Comparison of ENCODE assay signal across 12 mouse cellular contexts in genomic region chr7:84026090-84026489, GRCm38 (mm10).
DNase-seq lines count a peak whose midpoint lies in the region; ATAC-seq lines count a peak whose summit lies in the region.
"Had no signal": no experiment of that assay in that cellular context is flagged by ENCODE, and none has a peak within 500 bp of the region (broad histone marks: within the 10 kb centered on the region; RNA-seq: fewer than 3 reads in every experiment).

No protein-coding gene starts in this region.

- peak; percentile 30 for DNase-seq in forebrain, embryonic 14.5 days (ENCODE audit: low spot score)
- peak; percentile 82 for DNase-seq in left cerebral cortex, postnatal 4 days
- DNase-seq in left cerebral cortex, postnatal 36 days (ENCODE audit: low spot score in 2 of 2) = no peak
- DNase-seq in cerebellum, adult 9-11 months = peak; percentile 87
- DNase-seq in skeletal muscle tissue, adult 2 months (ENCODE audit: low read depth, low spot score) = peak; percentile 9
- no peak for DNase-seq in heart, postnatal 10 days
- no peak for DNase-seq in thymus, postnatal 10 days (ENCODE audit: low spot score in 2 of 2)
- DNase-seq: liver, embryonic 13.5 days; right cerebral cortex, postnatal 25 days had no signal

- peaks cover 8% of the 10 kb centered on the region; the same call in 1 of the 2 replicates for H3K4me1 ChIP-seq in forebrain, embryonic 14.5 days (ENCODE audit: control insufficient read depth, insufficient read depth, low read length)
- peaks cover 12% of the 10 kb centered on the region; the same call in 1 of the 2 replicates for H3K4me1 ChIP-seq in forebrain, embryonic 16.5 days (replicated peaks; ENCODE audit: control insufficient read depth, insufficient read depth, low read length)
- H3K4me1 ChIP-seq: liver, embryonic 13.5 days; midbrain, embryonic 12.5 days had no signal

- intact Hi-C loops in left cerebral cortex, postnatal 4 days (cut with DNase I) = no loop called here
- intact Hi-C loops in left cerebral cortex, postnatal 36 days (cut with DNase I) = no loop called here
- intact Hi-C loops in heart, postnatal 10 days (cut with DNase I) = loop anchor here (5.0 kb wide), 1 partner anchor 89 kb away; no protein-coding TSS in a partner anchor

- ATAC-seq in forebrain, embryonic 14.5 days = 0 out of 2 replicates have a peak, but pooled peaks have one; percentile 32
- no peak for ATAC-seq in forebrain, embryonic 16.5 days

- no peak overlapping the region for H3K9ac ChIP-seq in forebrain, embryonic 14.5 days (ENCODE audit: low read length)
- no peak overlapping the region for H3K9ac ChIP-seq in forebrain, embryonic 16.5 days (replicated peaks; ENCODE audit: low read depth, low read length)
- H3K9ac ChIP-seq: liver, embryonic 13.5 days; midbrain, embryonic 12.5 days; neural tube, embryonic 15.5 days had no signal

- peak overlapping the region; percentile 15; the same call in 1 of the 2 replicates for H3K27ac ChIP-seq in forebrain, embryonic 14.5 days (ENCODE audit: low read depth, low read length)
- H3K27ac ChIP-seq in forebrain, embryonic 16.5 days (ENCODE audit: low read length) = no peak overlapping the region
- H3K27ac ChIP-seq: liver, embryonic 13.5 days; midbrain, embryonic 12.5 days; neural tube, embryonic 15.5 days had no signal

- H3K27me3 ChIP-seq in forebrain, embryonic 14.5 days (replicated peaks; ENCODE audit: control insufficient read depth, insufficient read depth, low read length) = no peaks in the 10 kb centered on the region
- no peaks in the 10 kb centered on the region for H3K27me3 ChIP-seq in forebrain, embryonic 16.5 days (replicated peaks; ENCODE audit: control insufficient read depth, insufficient read depth, low read length)
- H3K27me3 ChIP-seq: liver, embryonic 13.5 days; midbrain, embryonic 12.5 days; neural tube, embryonic 15.5 days had no signal

- no peaks in the 10 kb centered on the region for H3K36me3 ChIP-seq in forebrain, embryonic 14.5 days (ENCODE audit: control insufficient read depth, insufficient read depth, low read length)
- H3K36me3 ChIP-seq in forebrain, embryonic 16.5 days (ENCODE audit: control insufficient read depth, insufficient read depth) = no peaks in the 10 kb centered on the region
- H3K36me3 ChIP-seq: liver, embryonic 13.5 days; midbrain, embryonic 12.5 days; neural tube, embryonic 15.5 days had no signal

- H3K4me2 ChIP-seq in forebrain, embryonic 14.5 days (ENCODE audit: low read length) = no peak overlapping the region
- H3K4me2 ChIP-seq in forebrain, embryonic 16.5 days (ENCODE audit: low read length) = no peak overlapping the region
- H3K4me2 ChIP-seq: liver, embryonic 13.5 days; midbrain, embryonic 12.5 days; neural tube, embryonic 15.5 days had no signal

- no peaks in the 10 kb centered on the region for H3K9me3 ChIP-seq in forebrain, embryonic 14.5 days (replicated peaks; ENCODE audit: control insufficient read depth, low read length)
- no peaks in the 10 kb centered on the region for H3K9me3 ChIP-seq in forebrain, embryonic 16.5 days (ENCODE audit: control insufficient read depth, low read length)
- H3K9me3 ChIP-seq: liver, embryonic 13.5 days; midbrain, embryonic 12.5 days; neural tube, embryonic 15.5 days had no signal

- 80% methylated on average over 4 of the region's 4 CpGs for WGBS in forebrain, embryonic 14.5 days
- WGBS in forebrain, embryonic 16.5 days = 67% methylated on average over 4 of the region's 4 CpGs

- no peak overlapping the region for H3K4me3 ChIP-seq in forebrain, embryonic 14.5 days (ENCODE audit: low read depth, low read length)
- H3K4me3 ChIP-seq in forebrain, embryonic 16.5 days (replicated peaks; ENCODE audit: low read length) = no peak overlapping the region
- H3K4me3 ChIP-seq: liver, embryonic 13.5 days; midbrain, embryonic 12.5 days; neural tube, embryonic 15.5 days had no signal

Comparison
In these comparisons a context has a peak if more than half of its experiments do, and no peak if none do; other contexts are left out.
1. DNase-seq: peak in forebrain, embryonic 14.5 days (single experiment), left cerebral cortex, postnatal 4 days (single experiment), cerebellum, adult 9-11 months (single experiment) and skeletal muscle tissue, adult 2 months (single experiment); none in left cerebral cortex, postnatal 36 days (0 of 2), heart, postnatal 10 days (0 of 2) and thymus, postnatal 10 days (0 of 2).